Mouse (Mus musculus) spleen, postnatal 4 days (tissue): Measurements from ENCODE around the gene A1bg.
A peak's percentile ranks its signal among the peaks of the same experiment; 100 is the strongest.

Experiments
- DNase-seq, 2 experiments: peaks; one replicate each; pipeline ENCODE4 v3.0.0; 2022; ENCODE audit warnings: low spot score in 2 of 2

Gene A1bg

DNA sequence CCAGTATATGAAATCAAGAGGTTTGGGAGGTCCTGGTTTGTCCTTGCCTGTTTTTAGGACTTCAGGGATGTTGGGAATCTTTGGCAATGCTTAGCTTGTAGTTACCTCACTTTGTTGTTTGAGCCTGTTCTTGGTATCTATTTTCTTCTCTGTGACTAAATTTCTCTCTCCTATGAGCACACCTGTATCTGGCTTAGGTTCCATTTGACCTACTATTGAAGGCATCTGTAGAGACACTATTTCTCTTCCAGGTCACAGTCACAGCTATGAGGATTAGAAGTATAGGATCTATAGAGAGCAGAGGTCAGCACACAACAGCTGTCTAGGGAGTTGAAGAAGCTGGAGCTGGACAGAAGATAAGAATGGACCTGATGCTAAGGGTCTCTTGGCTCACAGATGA, at the start of gene A1bg:
Gene A1bg, minus strand, starts transcription at position 101 of the 400 bp plus-strand sequence.
- DNase-seq: no peak

DNA sequence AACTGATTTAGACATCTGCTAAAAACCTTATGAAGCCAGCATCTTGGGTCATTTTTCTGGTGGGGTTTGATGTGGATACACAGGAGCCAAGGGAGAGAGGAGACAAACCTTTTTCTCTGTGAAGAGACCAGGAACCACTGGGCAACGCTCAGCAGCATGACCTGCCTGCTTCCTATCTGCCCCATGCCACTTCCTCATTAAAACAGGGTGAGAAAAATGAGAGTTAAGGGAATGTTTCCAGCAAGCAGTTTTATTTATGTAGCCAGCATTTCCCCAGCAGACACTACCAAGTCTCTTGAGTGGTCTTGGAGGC, 45.7 kb upstream of the A1bg start:
- DNase-seq: no peak

DNA sequence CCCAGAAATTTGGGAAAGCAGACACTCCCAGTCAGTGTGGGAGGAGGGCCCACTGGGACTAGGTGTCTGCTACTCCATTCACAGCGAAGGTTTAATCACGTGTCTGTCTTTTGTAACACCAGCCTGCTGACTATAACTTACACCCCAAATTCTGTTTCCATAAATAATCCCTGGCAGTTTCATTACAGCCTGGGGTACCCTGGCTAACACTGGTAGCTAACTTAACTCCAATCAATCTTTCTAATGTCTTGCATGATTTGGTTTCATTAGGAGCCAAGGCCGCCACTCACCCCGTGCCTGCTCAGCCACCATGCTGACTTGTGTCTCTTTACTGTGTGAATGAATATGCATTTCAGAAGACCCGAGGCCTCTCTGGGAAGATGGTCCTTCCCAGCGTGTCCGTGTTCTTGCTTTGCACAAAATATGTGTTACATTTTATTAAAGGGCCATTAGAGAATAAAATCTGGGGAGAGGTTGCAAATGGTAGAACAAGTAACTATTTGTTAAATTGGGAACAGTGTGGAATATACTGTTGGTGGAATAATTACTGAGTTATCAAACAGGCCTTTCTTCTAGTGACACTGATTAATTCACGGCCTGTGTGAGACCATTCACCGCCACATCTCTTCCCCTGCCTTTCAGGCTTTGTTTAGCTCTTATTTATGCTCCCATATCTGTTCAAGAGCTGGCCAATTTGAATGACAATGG, 45.2 kb upstream of the A1bg start:
- DNase-seq: no peak

DNA sequence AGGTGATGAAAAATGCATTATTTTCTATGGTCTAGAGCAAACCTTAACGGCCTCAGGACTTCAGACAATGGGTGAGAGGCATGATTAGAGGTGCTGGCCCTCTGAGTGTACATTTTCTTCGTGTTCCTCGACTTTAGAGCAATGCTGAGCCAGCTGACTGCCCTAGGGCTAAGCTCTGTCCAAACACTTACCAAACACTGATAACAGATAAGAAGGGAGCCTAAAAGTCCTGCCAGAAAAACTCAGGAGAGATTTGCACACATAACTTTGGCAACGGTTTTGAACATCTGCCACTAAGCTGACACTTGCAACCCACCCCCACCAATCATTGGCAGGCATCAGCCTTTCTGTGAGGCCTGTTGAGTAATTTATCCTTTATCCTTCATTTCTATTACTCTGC, 2.9 kb upstream of the A1bg start:
- DNase-seq: no peak

DNA sequence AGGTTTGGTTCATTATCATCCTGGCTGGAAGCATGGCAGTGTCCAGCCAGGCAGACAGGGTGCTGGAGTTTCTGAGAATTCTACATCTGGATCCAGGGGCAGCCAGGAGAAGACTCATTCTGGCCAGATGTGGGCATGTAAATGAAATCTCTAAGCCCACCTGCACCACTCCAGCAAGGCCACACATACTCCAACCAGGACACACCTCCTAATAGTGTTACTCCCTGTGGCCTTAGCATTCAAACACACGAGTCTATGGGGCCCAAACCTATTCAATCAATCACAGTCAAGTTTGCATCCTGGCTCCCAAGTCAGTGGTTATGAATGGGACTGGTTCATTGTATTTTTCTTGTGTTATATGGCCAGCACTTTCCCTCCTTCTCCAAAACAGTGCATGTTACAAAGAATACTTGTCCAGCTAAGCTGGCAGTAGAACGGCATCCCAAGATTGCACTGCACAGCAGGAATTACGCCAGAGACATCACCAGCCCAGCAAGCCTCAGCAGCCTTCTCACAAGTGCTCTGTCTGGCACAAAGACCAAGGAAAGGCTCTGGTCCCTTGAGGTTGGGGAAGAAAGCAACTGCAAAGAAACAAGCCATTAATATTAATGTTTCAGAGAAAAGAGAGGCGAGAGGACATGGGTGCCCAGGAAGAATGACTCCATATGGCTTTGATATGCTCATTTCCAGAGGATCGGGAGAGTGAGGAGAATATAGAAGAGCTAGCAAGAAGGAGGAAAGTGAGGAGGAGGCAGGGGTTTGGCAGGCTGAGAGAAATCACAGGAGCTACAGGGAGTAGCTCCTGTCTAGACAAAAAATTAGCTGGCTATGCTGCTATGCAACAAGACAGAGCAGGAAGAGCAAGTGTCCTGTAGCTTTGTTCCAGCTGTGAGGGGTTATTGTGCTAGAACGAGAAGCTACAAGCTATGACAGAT, 18.8 kb downstream of the A1bg start:
- DNase-seq: no peak

DNA sequence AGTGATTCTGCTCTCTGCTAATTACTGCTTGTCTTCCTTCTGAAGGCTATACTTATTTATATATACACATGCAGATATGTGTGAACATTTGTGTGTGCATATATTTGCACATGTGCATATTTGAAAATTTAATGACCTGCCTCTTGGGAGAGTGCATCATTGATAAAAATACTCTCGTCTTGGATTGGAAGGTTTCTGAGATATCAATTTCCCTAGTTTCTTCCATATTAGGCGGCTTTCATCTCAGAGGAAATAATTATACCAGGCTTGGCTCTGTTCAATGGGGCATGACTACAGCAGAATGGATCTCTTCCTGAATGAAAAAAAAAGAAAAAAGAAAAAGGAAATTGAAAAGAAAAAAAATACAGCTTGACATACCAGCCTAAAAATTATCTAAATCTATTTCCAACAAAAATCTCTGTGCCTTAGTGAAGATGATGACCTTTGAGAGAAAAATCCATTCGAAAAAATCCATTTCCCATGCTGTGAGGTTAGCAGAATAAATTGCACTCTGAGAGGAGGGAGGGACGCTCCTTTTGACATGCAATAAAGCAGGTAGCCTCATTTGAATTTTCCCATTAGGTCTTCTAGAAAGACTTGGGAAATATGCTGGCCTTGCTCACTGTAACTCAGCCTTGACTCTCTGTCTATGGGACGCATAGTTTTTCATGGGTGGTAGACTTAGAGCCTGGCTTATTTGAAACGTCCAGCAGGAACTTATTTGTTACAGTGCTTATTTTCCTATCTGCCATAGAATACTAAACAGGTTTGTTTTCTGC, 24.4 kb downstream of the A1bg start:
- no peak for DNase-seq

DNA sequence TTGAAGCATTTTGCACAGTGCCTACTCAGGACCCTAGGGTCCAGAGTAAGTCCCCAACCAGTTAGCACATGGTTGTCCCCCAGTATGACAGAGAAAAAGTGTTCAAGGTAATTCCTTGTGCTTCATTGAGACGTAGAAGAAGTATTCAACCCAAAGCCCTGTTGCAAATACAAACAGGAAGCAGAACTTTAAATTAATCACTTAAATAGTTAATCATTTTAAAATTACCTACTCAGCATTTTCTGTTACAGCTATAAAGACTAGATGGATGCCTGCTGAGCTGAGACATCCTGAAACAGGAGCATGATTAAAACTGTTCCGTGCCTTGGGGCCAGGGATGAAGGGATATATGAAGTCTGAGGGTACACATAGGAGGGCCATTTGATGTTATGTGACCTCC, 26.8 kb downstream of the A1bg start:
- no peak for DNase-seq

DNA sequence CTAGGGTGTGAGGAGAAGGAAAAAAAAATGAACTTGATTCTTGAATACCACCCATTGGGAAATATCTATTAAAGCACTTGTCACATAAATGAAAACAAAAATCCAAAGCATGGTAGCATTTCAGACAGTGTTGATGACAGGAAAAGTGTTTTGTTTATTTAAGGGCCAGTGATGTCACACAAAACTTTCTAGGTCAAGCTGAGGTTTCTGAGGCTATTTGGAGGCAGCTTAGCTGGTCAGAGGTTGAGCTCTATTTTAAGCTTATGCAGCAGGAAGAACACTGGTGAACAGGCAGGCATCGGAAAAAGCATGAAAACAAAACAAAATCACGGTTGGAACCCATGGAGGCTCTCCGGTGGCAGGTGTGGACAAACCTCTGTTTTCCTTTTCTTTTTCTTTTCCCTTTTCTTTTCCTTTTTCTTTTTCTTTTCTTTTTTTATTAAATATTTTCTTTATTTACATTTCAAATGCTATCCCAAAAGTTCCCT, 29.8 kb downstream of the A1bg start:
- DNase-seq: no peak

DNA sequence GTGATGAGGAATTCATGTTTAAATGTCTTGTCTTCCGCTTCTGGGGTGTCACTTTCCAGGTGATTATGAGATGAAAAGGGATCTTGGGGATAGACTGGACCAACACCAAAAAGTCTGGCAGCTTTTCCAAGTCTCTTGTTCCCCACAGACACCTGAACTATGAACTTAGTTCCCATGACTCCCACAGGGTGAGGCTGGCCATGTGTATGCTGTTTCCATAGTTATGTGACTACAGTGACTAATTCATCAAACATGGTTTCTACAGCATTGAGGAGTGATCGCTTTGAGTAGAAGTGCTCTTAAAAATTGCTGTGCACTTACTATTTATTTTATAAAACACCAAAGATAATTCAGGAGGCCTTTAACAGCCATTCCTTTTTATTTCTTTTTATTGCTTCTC, 34.1 kb downstream of the A1bg start:
- no peak for DNase-seq

DNA sequence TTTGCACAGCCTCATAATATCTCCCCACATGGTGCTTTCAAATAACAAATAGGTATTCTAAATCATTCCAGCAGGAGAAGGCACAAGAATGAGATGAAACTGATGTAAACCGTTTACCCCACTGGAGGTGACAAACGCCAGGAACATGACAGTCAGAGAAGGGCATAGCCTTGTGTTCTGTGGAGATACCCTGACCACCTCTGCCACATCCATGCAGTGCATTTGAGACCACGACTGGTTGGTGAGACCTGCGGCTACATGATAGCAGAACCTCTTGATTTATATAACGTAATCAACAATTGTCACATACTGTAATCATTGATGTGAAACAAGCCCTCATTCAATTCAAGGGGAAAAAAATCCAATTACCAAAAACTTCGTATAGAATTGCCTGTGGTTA, 47.1 kb downstream of the A1bg start:
- no peak for DNase-seq

DNA sequence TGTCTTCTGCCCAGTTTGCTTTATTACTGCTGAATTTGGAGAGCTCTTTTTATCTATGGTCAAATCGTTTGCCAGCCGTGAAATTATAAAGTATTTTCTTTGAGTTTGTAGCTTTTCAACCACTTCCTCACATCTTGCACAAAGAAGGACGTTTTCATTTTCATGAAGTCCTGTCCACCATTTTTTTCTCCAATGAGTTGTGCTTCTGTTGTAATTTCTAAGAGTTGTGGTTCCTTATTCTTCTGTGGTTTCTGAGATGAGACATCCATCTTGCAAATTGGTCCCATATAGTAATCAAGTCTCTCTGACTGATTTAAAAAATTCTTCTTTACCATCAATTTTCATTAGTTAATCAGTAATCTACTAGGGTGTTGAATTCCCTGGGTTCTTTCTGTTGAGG, 60.4 kb downstream of the A1bg start:
- no peak for DNase-seq

DNA sequence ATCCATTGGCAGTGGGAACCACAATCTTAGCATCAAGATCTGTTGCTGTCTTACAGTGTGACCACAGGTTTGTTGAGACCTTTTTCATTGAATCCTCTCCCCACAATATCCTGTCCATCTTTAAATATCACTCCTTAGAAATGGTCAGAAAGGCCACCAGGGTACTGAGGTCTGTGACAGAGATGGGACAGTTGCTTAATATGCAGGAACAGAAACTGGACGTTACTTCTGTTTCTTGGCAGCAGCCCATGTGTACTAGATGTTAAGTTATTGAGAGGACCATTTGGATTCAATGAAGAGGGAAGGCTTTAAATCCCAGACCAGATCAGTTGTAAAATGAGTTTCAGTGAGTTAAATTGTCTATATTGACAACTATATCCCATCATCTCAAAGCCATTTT, 67.7 kb downstream of the A1bg start:
- no peak for DNase-seq

DNA sequence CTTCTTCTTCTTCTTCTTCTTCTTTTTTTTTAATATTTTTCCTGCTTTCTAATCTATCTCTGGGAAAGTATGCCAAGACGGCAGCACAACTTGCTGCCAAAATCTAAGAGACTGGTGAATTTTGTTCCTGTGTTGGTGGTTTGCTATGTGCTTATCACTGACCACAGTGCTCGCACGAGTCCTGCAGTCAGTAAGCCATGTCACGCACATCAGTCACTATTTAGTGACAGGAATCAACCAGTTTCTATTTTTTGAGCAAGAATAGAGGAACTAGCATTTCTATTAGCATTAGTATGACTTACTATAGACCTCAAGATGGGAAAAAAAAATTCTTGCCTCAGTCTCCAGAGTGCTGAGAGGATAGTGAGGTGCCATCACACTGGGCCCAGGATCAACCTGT, 68.7 kb downstream of the A1bg start:
- no peak for DNase-seq

DNA sequence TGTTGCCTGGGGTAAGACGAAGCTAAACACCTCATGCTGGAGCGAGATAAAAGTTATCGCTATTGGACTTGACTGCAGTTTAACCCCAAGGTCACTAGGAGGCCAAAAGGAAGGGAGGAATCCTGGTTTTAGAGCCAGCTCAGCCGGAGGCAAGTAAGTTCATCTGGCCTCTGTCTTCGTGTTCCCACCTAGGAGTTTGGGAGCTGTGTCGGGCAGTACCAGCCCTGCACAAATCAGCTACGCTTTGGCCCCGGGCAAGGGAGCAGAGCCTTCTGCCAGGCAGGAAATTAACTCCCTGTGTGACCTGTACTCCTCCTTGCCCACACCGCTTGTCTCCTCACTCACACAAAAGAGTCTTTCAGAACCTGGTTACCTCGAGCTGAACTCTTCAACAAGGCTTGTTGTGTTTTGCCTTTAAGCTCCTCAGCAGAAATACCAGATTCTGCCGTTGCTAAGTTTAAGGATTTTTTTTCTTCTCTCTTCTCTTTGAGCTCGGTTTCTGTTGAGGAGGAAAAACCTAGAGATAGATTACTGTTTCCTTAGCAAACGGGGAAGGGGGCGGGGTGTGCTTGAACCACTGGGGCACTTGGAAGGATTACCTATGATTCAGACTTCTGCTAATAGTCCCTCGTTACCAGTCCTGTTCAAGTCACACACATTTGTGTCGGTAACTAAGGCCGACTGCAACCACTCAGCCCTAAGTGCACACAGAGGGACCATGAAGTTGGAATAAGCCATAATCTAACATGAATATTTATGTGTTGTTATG, 69.4 kb downstream of the A1bg start, which contains the start of gene Fam84b:
Gene Fam84b, minus strand, starts transcription at position 548 of the 769 bp plus-strand sequence.
- peak in 1 of 2 experiments; percentile 14 for DNase-seq

DNA sequence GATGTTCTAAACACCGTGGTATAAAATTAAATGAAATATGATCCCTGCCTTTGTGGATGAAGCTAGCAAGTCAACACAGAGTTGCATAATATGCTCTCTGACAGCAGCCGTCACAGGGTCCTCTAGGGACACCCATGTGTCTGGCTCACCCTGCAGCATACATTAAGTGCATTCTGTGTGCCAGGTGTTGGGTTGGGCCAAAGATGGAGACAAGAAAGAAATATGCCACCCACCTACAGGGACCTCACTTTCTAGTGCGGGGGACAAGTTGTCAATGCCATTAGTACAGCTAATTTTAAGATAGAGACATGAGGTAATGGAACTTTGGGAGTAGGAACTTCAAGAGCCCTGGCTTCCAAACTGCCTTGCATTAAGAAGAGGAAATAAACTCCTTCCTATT, 74.2 kb downstream of the A1bg start:
- no peak for DNase-seq
